Mouse (Mus musculus): ENCODE measurements at regions not wholly inside any gene's neighbourhood (a gene's known extent, or its start where the extent isn't known, plus 50 kb on each side); places are given as distances from the start of the nearest gene placed in this dataset.

- Histone ChIP-seq H3K9me3 (replicated peaks; ENCODE audit: control insufficient read depth, low read length) (no peaks in the 10 kb centered on the region), H3K9ac (ENCODE audit: low read length) (no peak overlapping the region), H3K27me3 (ENCODE audit: control insufficient read depth, insufficient read depth, low read length) (no peaks in the 10 kb centered on the region), H3K4me1 (ENCODE audit: control insufficient read depth, insufficient read depth, low read length) (no peaks in the 10 kb centered on the region), H3K27ac (ENCODE audit: low read length) (no peak overlapping the region), H3K4me2 (ENCODE audit: low read depth, low read length) (no peak overlapping the region), H3K4me3 (replicated peaks; ENCODE audit: low read length) (no peak overlapping the region), H3K36me3 (ENCODE audit: control insufficient read depth, insufficient read depth, low read length) (no peaks in the 10 kb centered on the region)
- WGBS = 28% methylated on average over 13 of the region's 13 CpGs
- ATAC-seq (ENCODE audit: insufficient read depth, low FRiP score) = no peak
These were observed 53.4 kb downstream of the Cartpt start for GRCm38 (mm10) chr13:99847531-99847930.

GRCm38 (mm10) chr13:99842626-99843025 is 58.3 kb downstream of the Cartpt start:
- no peaks in the 10 kb centered on the region for H3K9me3 ChIP-seq (replicated peaks; ENCODE audit: control insufficient read depth, low read length)
- H3K36me3 ChIP-seq (ENCODE audit: control insufficient read depth, insufficient read depth, low read length) = no peaks in the 10 kb centered on the region
- H3K4me3 ChIP-seq (replicated peaks; ENCODE audit: low read length) = no peak overlapping the region
- no peaks in the 10 kb centered on the region for H3K4me1 ChIP-seq (ENCODE audit: control insufficient read depth, insufficient read depth, low read length)
- no peak overlapping the region for H3K27ac ChIP-seq (ENCODE audit: low read length)
- no peak for ATAC-seq (ENCODE audit: insufficient read depth, low FRiP score)
- 27% methylated on average over 9 of the region's 9 CpGs for WGBS
- no peaks in the 10 kb centered on the region for H3K27me3 ChIP-seq (ENCODE audit: control insufficient read depth, insufficient read depth, low read length)
- no peak overlapping the region for H3K9ac ChIP-seq (ENCODE audit: low read length)
- no peak overlapping the region for H3K4me2 ChIP-seq (ENCODE audit: low read depth, low read length)

- no peaks in the 10 kb centered on the region for H3K4me1 ChIP-seq (ENCODE audit: control insufficient read depth, insufficient read depth, low read length)
- 41% methylated on average over 9 of the region's 9 CpGs for WGBS
- no peak overlapping the region for H3K9ac ChIP-seq (ENCODE audit: low read length)
- H3K27me3 ChIP-seq (ENCODE audit: control insufficient read depth, insufficient read depth, low read length) = no peaks in the 10 kb centered on the region
- no peak overlapping the region for H3K27ac ChIP-seq (ENCODE audit: low read length)
- H3K4me3 ChIP-seq (replicated peaks; ENCODE audit: low read length) = no peak overlapping the region
- H3K4me2 ChIP-seq (ENCODE audit: low read depth, low read length) = no peak overlapping the region
- no peak for ATAC-seq (ENCODE audit: insufficient read depth, low FRiP score)
- no peaks in the 10 kb centered on the region for H3K9me3 ChIP-seq (replicated peaks; ENCODE audit: control insufficient read depth, low read length)
- no peaks in the 10 kb centered on the region for H3K36me3 ChIP-seq (ENCODE audit: control insufficient read depth, insufficient read depth, low read length)
These were observed 61.4 kb downstream of the Cartpt start for GRCm38 (mm10) chr13:99839446-99839845.

- no peak overlapping the region for H3K4me2 ChIP-seq (ENCODE audit: low read depth, low read length)
- H3K36me3 ChIP-seq (ENCODE audit: control insufficient read depth, insufficient read depth, low read length) = no peaks in the 10 kb centered on the region
- WGBS = 43% methylated on average over 11 of the region's 11 CpGs
- peak; percentile 70; the same call in 1 of the 2 replicates for ATAC-seq (ENCODE audit: insufficient read depth, low FRiP score)
- H3K4me3 ChIP-seq (replicated peaks; ENCODE audit: low read length) = no peak overlapping the region
- H3K27ac ChIP-seq (ENCODE audit: low read length) = no peak overlapping the region
- no peaks in the 10 kb centered on the region for H3K9me3 ChIP-seq (replicated peaks; ENCODE audit: control insufficient read depth, low read length)
- H3K9ac ChIP-seq (ENCODE audit: low read length) = no peak overlapping the region
- H3K27me3 ChIP-seq (ENCODE audit: control insufficient read depth, insufficient read depth, low read length) = no peaks in the 10 kb centered on the region
- H3K4me1 ChIP-seq (ENCODE audit: control insufficient read depth, insufficient read depth, low read length) = no peaks in the 10 kb centered on the region
These were observed 63.0 kb downstream of the Cartpt start for GRCm38 (mm10) chr13:99837772-99838425.

- Histone ChIP-seq H3K27me3 (ENCODE audit: control insufficient read depth, insufficient read depth, low read length) (no peaks in the 10 kb centered on the region), H3K4me2 (ENCODE audit: low read depth, low read length) (no peak overlapping the region), H3K27ac (ENCODE audit: low read length) (no peak overlapping the region), H3K4me3 (replicated peaks; ENCODE audit: low read length) (no peak overlapping the region), H3K4me1 (ENCODE audit: control insufficient read depth, insufficient read depth, low read length) (no peaks in the 10 kb centered on the region), H3K9me3 (replicated peaks; ENCODE audit: control insufficient read depth, low read length) (no peaks in the 10 kb centered on the region), H3K9ac (ENCODE audit: low read length) (no peak overlapping the region), H3K36me3 (ENCODE audit: control insufficient read depth, insufficient read depth, low read length) (no peaks in the 10 kb centered on the region)
- ATAC-seq (ENCODE audit: insufficient read depth, low FRiP score) = no peak
- WGBS = 68% methylated on average over 6 of the region's 6 CpGs
These were observed 63.7 kb downstream of the Cartpt start for GRCm38 (mm10) chr13:99837180-99837579.

- H3K4me1 ChIP-seq (ENCODE audit: control insufficient read depth, insufficient read depth, low read length) = no peaks in the 10 kb centered on the region
- H3K27ac ChIP-seq (ENCODE audit: low read length) = no peak overlapping the region
- no peak overlapping the region for H3K4me2 ChIP-seq (ENCODE audit: low read depth, low read length)
- ATAC-seq (ENCODE audit: insufficient read depth, low FRiP score) = no peak
- H3K27me3 ChIP-seq (ENCODE audit: control insufficient read depth, insufficient read depth, low read length) = no peaks in the 10 kb centered on the region
- WGBS = 82% methylated on average over 5 of the region's 5 CpGs
- H3K9ac ChIP-seq (ENCODE audit: low read length) = no peak overlapping the region
- H3K4me3 ChIP-seq (replicated peaks; ENCODE audit: low read length) = no peak overlapping the region
- no peaks in the 10 kb centered on the region for H3K36me3 ChIP-seq (ENCODE audit: control insufficient read depth, insufficient read depth, low read length)
- no peaks in the 10 kb centered on the region for H3K9me3 ChIP-seq (replicated peaks; ENCODE audit: control insufficient read depth, low read length)
These were observed 64.3 kb downstream of the Cartpt start for GRCm38 (mm10) chr13:99836586-99836985.

GRCm38 (mm10) chr13:99835518-99835917 is 65.4 kb downstream of the Cartpt start:
- H3K4me2 ChIP-seq (ENCODE audit: low read depth, low read length) = no peak overlapping the region
- H3K9me3 ChIP-seq (replicated peaks; ENCODE audit: control insufficient read depth, low read length) = no peaks in the 10 kb centered on the region
- H3K27me3 ChIP-seq (ENCODE audit: control insufficient read depth, insufficient read depth, low read length) = no peaks in the 10 kb centered on the region
- no peak overlapping the region for H3K9ac ChIP-seq (ENCODE audit: low read length)
- 87% methylated on average over 8 of the region's 8 CpGs for WGBS
- no peaks in the 10 kb centered on the region for H3K4me1 ChIP-seq (ENCODE audit: control insufficient read depth, insufficient read depth, low read length)
- no peak for ATAC-seq (ENCODE audit: insufficient read depth, low FRiP score)
- no peak overlapping the region for H3K4me3 ChIP-seq (replicated peaks; ENCODE audit: low read length)
- H3K27ac ChIP-seq (ENCODE audit: low read length) = no peak overlapping the region
- no peaks in the 10 kb centered on the region for H3K36me3 ChIP-seq (ENCODE audit: control insufficient read depth, insufficient read depth, low read length)

- ATAC-seq (ENCODE audit: insufficient read depth, low FRiP score) = peak; percentile 21; the same call in 1 of the 2 replicates
- Histone ChIP-seq H3K9ac (ENCODE audit: low read length) (no peak overlapping the region), H3K4me3 (replicated peaks; ENCODE audit: low read length) (no peak overlapping the region), H3K9me3 (replicated peaks; ENCODE audit: control insufficient read depth, low read length) (no peaks in the 10 kb centered on the region), H3K4me1 (ENCODE audit: control insufficient read depth, insufficient read depth, low read length) (no peaks in the 10 kb centered on the region), H3K27ac (ENCODE audit: low read length) (no peak overlapping the region), H3K36me3 (ENCODE audit: control insufficient read depth, insufficient read depth, low read length) (no peaks in the 10 kb centered on the region), H3K4me2 (ENCODE audit: low read depth, low read length) (no peak overlapping the region), H3K27me3 (ENCODE audit: control insufficient read depth, insufficient read depth, low read length) (no peaks in the 10 kb centered on the region)
- 73% methylated on average over 7 of the region's 7 CpGs for WGBS
These were observed 70.7 kb downstream of the Cartpt start for GRCm38 (mm10) chr13:99830080-99830724.

GRCm38 (mm10) chr13:99827573-99827972 is 73.3 kb downstream of the Cartpt start:
- Histone ChIP-seq H3K4me3 (replicated peaks; ENCODE audit: low read length) (no peak overlapping the region), H3K9me3 (replicated peaks; ENCODE audit: control insufficient read depth, low read length) (no peaks in the 10 kb centered on the region), H3K9ac (ENCODE audit: low read length) (no peak overlapping the region), H3K4me1 (ENCODE audit: control insufficient read depth, insufficient read depth, low read length) (no peaks in the 10 kb centered on the region), H3K27ac (ENCODE audit: low read length) (no peak overlapping the region), H3K4me2 (ENCODE audit: low read depth, low read length) (no peak overlapping the region), H3K27me3 (ENCODE audit: control insufficient read depth, insufficient read depth, low read length) (no peaks in the 10 kb centered on the region), H3K36me3 (ENCODE audit: control insufficient read depth, insufficient read depth, low read length) (no peaks in the 10 kb centered on the region)
- 83% methylated on average over 7 of the region's 7 CpGs for WGBS
- no peak for ATAC-seq (ENCODE audit: insufficient read depth, low FRiP score)

Measured in stomach, embryonic 16.5 days (tissue).